Mouse (Mus musculus): ENCODE data around the gene Fmo6. TPM values are rescaled to one million over a fixed set of nuclear protein-coding genes. Genes with fewer than 3 reads are reported as not detected.

Gene Fmo6
- total and polyA plus RNA-seq, 2 experiments from 2014 or later, result 0.11 TPM; not detected in 1

GRCm38 (mm10) chr1:162937970-162938695 is 818 bp upstream of the Fmo6 start:
- no peak for TF ChIP-seq CTCF (IDR thresholded peaks at IDR 0.05)
- Histone ChIP-seq H3K4me2 (ENCODE audit: low read depth, low read length, poor library complexity, severe bottlenecking) (no peak overlapping the region), H3K4me1 (ENCODE audit: insufficient read depth, low read length) (no peaks in the 10 kb centered on the region), H3K36me3 (ENCODE audit: insufficient read depth, low read length) (no peaks in the 10 kb centered on the region), H3K27me3 (ENCODE audit: insufficient read depth, low read length) (no peaks in the 10 kb centered on the region), H3K9ac (replicated peaks; ENCODE audit: low read length, poor library complexity, severe bottlenecking) (no peak overlapping the region), H3K27ac (ENCODE audit: low read depth, low read length) (no peak overlapping the region), H3K9me3 (ENCODE audit: low read length) (no peaks in the 10 kb centered on the region), H3K4me3 (ENCODE audit: low read depth, low read length) (no peak overlapping the region)
- WGBS, result 76% methylated on average over 5 of the region's 5 CpGs
- no peak for ATAC-seq (ENCODE audit: low FRiP score)
- DNase-seq (ENCODE audit: low spot score), result no peak

- Histone ChIP-seq H3K9ac (replicated peaks; ENCODE audit: low read length, poor library complexity, severe bottlenecking) (no peak overlapping the region), H3K9me3 (ENCODE audit: low read length) (no peaks in the 10 kb centered on the region), H3K36me3 (ENCODE audit: insufficient read depth, low read length) (no peaks in the 10 kb centered on the region), H3K4me2 (ENCODE audit: low read depth, low read length, poor library complexity, severe bottlenecking) (no peak overlapping the region), H3K27me3 (ENCODE audit: insufficient read depth, low read length) (no peaks in the 10 kb centered on the region), H3K4me3 (ENCODE audit: low read depth, low read length) (no peak overlapping the region), H3K4me1 (ENCODE audit: insufficient read depth, low read length) (no peaks in the 10 kb centered on the region), H3K27ac (ENCODE audit: low read depth, low read length) (no peak overlapping the region)
- no peak for DNase-seq (ENCODE audit: low spot score)
- 66% methylated on average over 4 of the region's 4 CpGs for WGBS
- no peak for TF ChIP-seq CTCF (IDR thresholded peaks at IDR 0.05)
- no peak for ATAC-seq (ENCODE audit: low FRiP score)
These were observed 2.8 kb downstream of the Fmo6 start for GRCm38 (mm10) chr1:162934374-162935012.

GRCm38 (mm10) chr1:162932386-162932785 is 4.9 kb downstream of the Fmo6 start:
- H3K27ac ChIP-seq (ENCODE audit: low read depth, low read length), result no peak overlapping the region
- DNase-seq (ENCODE audit: low spot score) (no peak), ATAC-seq (ENCODE audit: low FRiP score) (no peak)
- H3K4me1 ChIP-seq (ENCODE audit: insufficient read depth, low read length), result no peaks in the 10 kb centered on the region
- no peaks in the 10 kb centered on the region for H3K36me3 ChIP-seq (ENCODE audit: insufficient read depth, low read length)
- no peak overlapping the region for H3K9ac ChIP-seq (replicated peaks; ENCODE audit: low read length, poor library complexity, severe bottlenecking)
- H3K4me3 ChIP-seq (ENCODE audit: low read depth, low read length), result no peak overlapping the region
- WGBS, result 88% methylated on average over 4 of the region's 4 CpGs
- H3K27me3 ChIP-seq (ENCODE audit: insufficient read depth, low read length), result no peaks in the 10 kb centered on the region
- no peak overlapping the region for H3K4me2 ChIP-seq (ENCODE audit: low read depth, low read length, poor library complexity, severe bottlenecking)
- no peak for TF ChIP-seq CTCF (IDR thresholded peaks at IDR 0.05)
- no peaks in the 10 kb centered on the region for H3K9me3 ChIP-seq (ENCODE audit: low read length)

- H3K9ac ChIP-seq (replicated peaks; ENCODE audit: low read length, poor library complexity, severe bottlenecking), result no peak overlapping the region
- H3K27me3 ChIP-seq (ENCODE audit: insufficient read depth, low read length), result no peaks in the 10 kb centered on the region
- H3K4me1 ChIP-seq (ENCODE audit: insufficient read depth, low read length), result no peaks in the 10 kb centered on the region
- no peak overlapping the region for H3K4me3 ChIP-seq (ENCODE audit: low read depth, low read length)
- no peak for TF ChIP-seq CTCF (IDR thresholded peaks at IDR 0.05)
- whole genome bisulfite sequencing, result 82% methylated on average over 5 of the region's 5 CpGs
- H3K4me2 ChIP-seq (ENCODE audit: low read depth, low read length, poor library complexity, severe bottlenecking), result no peak overlapping the region
- DNase-seq (ENCODE audit: low spot score) (no peak), ATAC-seq (ENCODE audit: low FRiP score) (no peak)
- H3K9me3 ChIP-seq (ENCODE audit: low read length), result no peaks in the 10 kb centered on the region
- no peaks in the 10 kb centered on the region for H3K36me3 ChIP-seq (ENCODE audit: insufficient read depth, low read length)
- no peak overlapping the region for H3K27ac ChIP-seq (ENCODE audit: low read depth, low read length)
These were observed 5.4 kb downstream of the Fmo6 start for GRCm38 (mm10) chr1:162931880-162932279.

- TF ChIP-seq CTCF (IDR thresholded peaks at IDR 0.05), result no peak
- Histone ChIP-seq H3K4me2 (ENCODE audit: low read depth, low read length, poor library complexity, severe bottlenecking) (no peak overlapping the region), H3K27ac (ENCODE audit: low read depth, low read length) (no peak overlapping the region), H3K36me3 (ENCODE audit: insufficient read depth, low read length) (no peaks in the 10 kb centered on the region), H3K4me3 (ENCODE audit: low read depth, low read length) (no peak overlapping the region), H3K4me1 (ENCODE audit: insufficient read depth, low read length) (no peaks in the 10 kb centered on the region), H3K9me3 (ENCODE audit: low read length) (no peaks in the 10 kb centered on the region), H3K27me3 (ENCODE audit: insufficient read depth, low read length) (no peaks in the 10 kb centered on the region), H3K9ac (replicated peaks; ENCODE audit: low read length, poor library complexity, severe bottlenecking) (no peak overlapping the region)
- no peak for DNase-seq (ENCODE audit: low spot score)
- WGBS, result 79% methylated on average over 4 of the region's 4 CpGs
- no peak for ATAC-seq (ENCODE audit: low FRiP score)
These were observed 5.9 kb downstream of the Fmo6 start for GRCm38 (mm10) chr1:162931310-162931875.

GRCm38 (mm10) chr1:162930631-162931030 is 6.7 kb downstream of the Fmo6 start:
- H3K9ac ChIP-seq (replicated peaks; ENCODE audit: low read length, poor library complexity, severe bottlenecking), result no peak overlapping the region
- no peak overlapping the region for H3K4me3 ChIP-seq (ENCODE audit: low read depth, low read length)
- H3K27ac ChIP-seq (ENCODE audit: low read depth, low read length), result no peak overlapping the region
- no peaks in the 10 kb centered on the region for H3K27me3 ChIP-seq (ENCODE audit: insufficient read depth, low read length)
- no peaks in the 10 kb centered on the region for H3K36me3 ChIP-seq (ENCODE audit: insufficient read depth, low read length)
- no peaks in the 10 kb centered on the region for H3K4me1 ChIP-seq (ENCODE audit: insufficient read depth, low read length)
- no peak overlapping the region for H3K4me2 ChIP-seq (ENCODE audit: low read depth, low read length, poor library complexity, severe bottlenecking)
- no peak for DNase-seq (ENCODE audit: low spot score)
- no peak for TF ChIP-seq CTCF (IDR thresholded peaks at IDR 0.05)
- no peak for ATAC-seq (ENCODE audit: low FRiP score)
- 67% methylated on average over 2 of the region's 2 CpGs for WGBS
- no peaks in the 10 kb centered on the region for H3K9me3 ChIP-seq (ENCODE audit: low read length)

Measured in midbrain, postnatal 0 days (tissue).